Mouse (Mus musculus) olfactory bulb, adult 2 months (tissue): ENCODE measurements around the gene Ifnlr1.

Experiments
- CTCF ChIP-seq: fragments of 200-500 bp; IDR thresholded peaks from 2 replicates; pipeline ENCODE4 v1.5.1; 2012; ENCODE audit warnings: low read depth, mild to moderate bottlenecking, low read length, moderate library complexity; ENCODE audit not compliant: insufficient read depth
- POLR2A ChIP-seq: fragments of 200-500 bp; IDR thresholded peaks from 2 replicates; pipeline ENCODE4 v1.6.1; 2012; ENCODE audit warnings: mild to moderate bottlenecking, low read depth, low read length, moderate library complexity; ENCODE audit not compliant: insufficient read depth

DNA sequence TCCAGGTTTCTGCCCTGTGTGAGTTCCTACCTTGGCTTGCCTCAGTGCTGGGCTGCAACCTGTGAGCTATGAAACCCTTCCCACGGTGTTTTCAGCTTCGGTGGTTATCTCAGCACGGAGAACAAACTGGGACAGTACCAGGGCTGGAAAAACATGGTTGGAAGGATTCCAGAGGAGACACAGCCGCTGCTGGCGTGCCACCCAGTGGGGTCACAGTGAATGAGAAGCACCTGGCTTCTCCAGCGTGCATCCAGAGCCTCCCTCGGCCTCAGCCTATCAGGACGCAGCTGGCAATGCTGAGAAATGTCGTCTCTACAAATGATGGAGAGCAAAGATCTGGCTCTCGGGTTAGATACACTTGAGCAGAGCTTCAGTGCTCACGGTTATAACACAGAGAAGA lies 40.3 kb downstream of the Ifnlr1 start:
- TF ChIP-seq CTCF = no peak
- TF ChIP-seq POLR2A = no peak
